Mouse (Mus musculus): ENCODE data around the gene Ikzf4.

The Ikzf4 gene

GRCm38 (mm10) chr10:128645111-128646011 is at the start of gene Ikzf4:
Gene Ikzf4 (minus strand): TSS chr10:128645991.
- DNase-seq (ENCODE audit: low spot score) = peak; percentile 61

- DNase-seq (ENCODE audit: low spot score) = no peak
Measured at GRCm38 (mm10) chr10:128695411-128695991, 49.7 kb upstream of the Ikzf4 start.

GRCm38 (mm10) chr10:128674469-128675008 is 28.7 kb upstream of the Ikzf4 start:
- peak; percentile 79 for DNase-seq (ENCODE audit: low spot score)

- DNase-seq (ENCODE audit: low spot score) = peak; percentile 89
Measured at GRCm38 (mm10) chr10:128673763-128674468, 28.1 kb upstream of the Ikzf4 start, which contains the start of gene Suox. Gene Suox (minus strand): TSS chr10:128674073.

GRCm38 (mm10) chr10:128671148-128671547 is 25.4 kb upstream of the Ikzf4 start:
- no peak for DNase-seq (ENCODE audit: low spot score)

GRCm38 (mm10) chr10:128668790-128669672 is 23.2 kb upstream of the Ikzf4 start:
- peak; percentile 66 for DNase-seq (ENCODE audit: low spot score)

- DNase-seq (ENCODE audit: low spot score) = no peak
Measured at GRCm38 (mm10) chr10:128665806-128666205, 20.0 kb upstream of the Ikzf4 start.

- DNase-seq (ENCODE audit: low spot score) = no peak
Measured at GRCm38 (mm10) chr10:128665307-128665706, 19.5 kb upstream of the Ikzf4 start.

- DNase-seq (ENCODE audit: low spot score) = no peak
Measured at GRCm38 (mm10) chr10:128664808-128665207, 19.0 kb upstream of the Ikzf4 start.

- no peak for DNase-seq (ENCODE audit: low spot score)
Measured at GRCm38 (mm10) chr10:128663441-128664220, 17.8 kb upstream of the Ikzf4 start.

GRCm38 (mm10) chr10:128662465-128662864 is 16.7 kb upstream of the Ikzf4 start:
- DNase-seq (ENCODE audit: low spot score) = no peak

- no peak for DNase-seq (ENCODE audit: low spot score)
Measured at GRCm38 (mm10) chr10:128659490-128659889, 13.7 kb upstream of the Ikzf4 start.

- no peak for DNase-seq (ENCODE audit: low spot score)
Measured at GRCm38 (mm10) chr10:128657844-128658243, 12.1 kb upstream of the Ikzf4 start.

GRCm38 (mm10) chr10:128656731-128657130 is 10.9 kb upstream of the Ikzf4 start:
- no peak for DNase-seq (ENCODE audit: low spot score)

- DNase-seq (ENCODE audit: low spot score) = no peak
Measured at GRCm38 (mm10) chr10:128655254-128655653, 9.5 kb upstream of the Ikzf4 start.

- DNase-seq (ENCODE audit: low spot score) = no peak
Measured at GRCm38 (mm10) chr10:128653866-128654265, 8.1 kb upstream of the Ikzf4 start.

GRCm38 (mm10) chr10:128646139-128647089 is 623 bp upstream of the Ikzf4 start:
- peak; percentile 80 for DNase-seq (ENCODE audit: low spot score)

- DNase-seq (ENCODE audit: low spot score) = no peak
Measured at GRCm38 (mm10) chr10:128642749-128643148, 3.0 kb downstream of the Ikzf4 start.

GRCm38 (mm10) chr10:128641871-128642270 is 3.9 kb downstream of the Ikzf4 start:
- DNase-seq (ENCODE audit: low spot score) = no peak

All from retina, embryonic 14.5 days (tissue).